Mouse (Mus musculus) gastrocnemius, postnatal 10 days (tissue): Measurements from ENCODE around the gene Inafm2. TPM values are rescaled to one million over a fixed set of nuclear protein-coding genes. Genes with fewer than 3 reads are reported as not detected.

Experiments used
- DNase-seq: peaks from one replicate; pipeline ENCODE4 v3.0.0; 2021; ENCODE audit warnings: mixed read lengths
- total RNA-seq, 2 experiments: library from RNA; stranded (reverse); gene quantifications; 2 replicates each; pipeline ENCODE4 v1.2.3; 2021

Gene Inafm2
- total RNA-seq, 2 experiments from 2014 or later, result 6.0 to 8.6 TPM

- DNase-seq, result no peak
Measured at GRCm38 (mm10) chr2:118725511-118725910, 20.0 kb upstream of the Inafm2 start.

- no peak for DNase-seq
Measured at GRCm38 (mm10) chr2:118726873-118727272, 18.7 kb upstream of the Inafm2 start.

GRCm38 (mm10) chr2:118727911-118728310, 17.6 kb upstream of the Inafm2 start:
- no peak for DNase-seq

- DNase-seq, result no peak
Measured at GRCm38 (mm10) chr2:118728337-118728736, 17.2 kb upstream of the Inafm2 start, which contains the start of gene Plcb2. TSS of gene Plcb2 (minus strand) at chr2:118728438.

- DNase-seq, result no peak
Measured at GRCm38 (mm10) chr2:118729194-118729593, 16.4 kb upstream of the Inafm2 start.

GRCm38 (mm10) chr2:118729816-118730621, 15.5 kb upstream of the Inafm2 start:
- DNase-seq, result no peak

- DNase-seq, result peak; percentile 79
Measured at GRCm38 (mm10) chr2:118730622-118730915, 15.0 kb upstream of the Inafm2 start.

- no peak for DNase-seq
Measured at GRCm38 (mm10) chr2:118731981-118732380, 13.6 kb upstream of the Inafm2 start.

GRCm38 (mm10) chr2:118733341-118733740, 12.2 kb upstream of the Inafm2 start:
- DNase-seq, result no peak

GRCm38 (mm10) chr2:118740341-118740740, 5.2 kb upstream of the Inafm2 start:
- DNase-seq, result no peak

- no peak for DNase-seq
Measured at GRCm38 (mm10) chr2:118741183-118741582, 4.4 kb upstream of the Inafm2 start.

GRCm38 (mm10) chr2:118743261-118743943, 2.2 kb upstream of the Inafm2 start:
- no peak for DNase-seq

GRCm38 (mm10) chr2:118744621-118745020, 937 bp upstream of the Inafm2 start:
- DNase-seq, result no peak

GRCm38 (mm10) chr2:118745915-118746901, 650 bp downstream of the Inafm2 start:
- peak; percentile 40 for DNase-seq

GRCm38 (mm10) chr2:118747301-118747960, 1.9 kb downstream of the Inafm2 start:
- DNase-seq, result no peak

- no peak for DNase-seq
Measured at GRCm38 (mm10) chr2:118749341-118749884, 3.9 kb downstream of the Inafm2 start.

- no peak for DNase-seq
Measured at GRCm38 (mm10) chr2:118750476-118750875, 4.9 kb downstream of the Inafm2 start.

GRCm38 (mm10) chr2:118751896-118752791, 6.6 kb downstream of the Inafm2 start:
- no peak for DNase-seq

GRCm38 (mm10) chr2:118752792-118753108, 7.2 kb downstream of the Inafm2 start:
- no peak for DNase-seq

GRCm38 (mm10) chr2:118754143-118754542, 8.6 kb downstream of the Inafm2 start:
- DNase-seq, result no peak

- DNase-seq, result no peak
Measured at GRCm38 (mm10) chr2:118755407-118755806, 9.8 kb downstream of the Inafm2 start.
